Mouse (Mus musculus) adrenal gland, adult (tissue): ENCODE measurements around the gene Ksr1.
A peak's percentile ranks its signal among the peaks of the same experiment; 100 is the strongest.

ENCODE experiments used
- DNase-seq, 2 experiments: peaks; one replicate each; pipeline ENCODE4 v3.0.0; 2022 to 2023; ENCODE audit warnings: low spot score in 1 of 2; ENCODE audit not compliant: inconsistent age in 2 of 2

The Ksr1 gene

DNA sequence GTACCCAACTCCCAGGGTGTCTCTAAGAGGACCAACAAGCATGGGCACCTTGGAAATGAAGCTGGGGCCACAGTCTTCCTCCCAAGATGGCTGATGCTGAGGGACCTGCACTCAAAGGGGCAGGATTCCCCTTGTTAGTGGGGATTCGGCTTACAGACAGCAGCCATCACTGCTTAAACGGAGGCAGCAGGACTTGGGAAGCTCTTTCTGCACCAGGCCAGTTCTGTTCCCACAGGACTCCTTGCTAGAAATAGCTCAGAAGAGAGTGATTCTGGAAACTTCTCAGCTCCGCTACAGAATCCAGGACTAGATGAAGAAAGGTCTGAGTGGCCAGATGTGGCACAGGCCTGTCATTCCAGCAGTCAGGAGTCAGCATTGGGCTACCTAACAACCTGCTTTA is 19.2 kb downstream of the Ksr1 start:
- no peak for DNase-seq

- no peak for DNase-seq
Observed at GRCm38 (mm10) chr11:79125775-79126174, 20.4 kb downstream of the Ksr1 start.

DNA sequence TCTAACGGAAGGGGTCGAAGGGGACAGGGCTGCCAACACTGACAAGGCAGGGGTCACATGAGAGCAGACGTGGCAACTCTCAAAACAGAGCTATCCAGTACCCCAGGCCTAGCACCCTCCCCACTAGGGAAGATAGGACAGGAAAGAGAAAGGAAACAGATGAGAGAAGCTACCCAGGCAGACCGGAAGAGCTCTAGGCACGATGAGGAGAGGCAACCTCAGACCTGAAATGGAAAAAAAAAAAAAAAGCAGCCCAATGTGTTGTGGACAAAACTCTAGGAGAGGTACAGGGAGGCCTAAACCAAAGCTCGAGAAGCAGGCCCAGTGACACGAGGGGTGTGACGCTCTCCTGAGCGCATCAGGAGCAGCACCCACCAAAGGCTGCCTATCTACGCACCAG is 23.7 kb downstream of the Ksr1 start:
- no peak for DNase-seq

DNA sequence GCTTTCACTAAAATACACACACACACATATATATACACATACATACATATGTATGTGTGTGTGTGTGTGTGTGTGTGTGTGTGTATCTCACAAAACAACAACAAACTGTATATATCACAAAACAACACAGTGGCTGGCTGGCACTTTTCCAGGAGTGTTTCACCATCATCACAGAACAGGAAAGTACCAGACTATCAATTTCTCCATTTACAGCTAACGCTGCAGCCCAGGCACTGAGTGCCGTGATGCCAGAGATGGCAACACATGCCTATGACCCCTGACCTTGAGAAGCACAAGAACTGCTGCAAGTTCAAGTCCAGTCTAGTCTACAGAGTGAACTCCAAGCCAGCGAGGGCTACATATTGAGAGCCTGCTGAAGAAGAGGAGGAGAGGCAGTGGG is 26.1 kb downstream of the Ksr1 start:
- peak in 1 of 2 experiments; percentile 64 for DNase-seq

- peak in 1 of 2 experiments; percentile 76 for DNase-seq
Observed at GRCm38 (mm10) chr11:79118918-79119377, 27.3 kb downstream of the Ksr1 start.

DNA sequence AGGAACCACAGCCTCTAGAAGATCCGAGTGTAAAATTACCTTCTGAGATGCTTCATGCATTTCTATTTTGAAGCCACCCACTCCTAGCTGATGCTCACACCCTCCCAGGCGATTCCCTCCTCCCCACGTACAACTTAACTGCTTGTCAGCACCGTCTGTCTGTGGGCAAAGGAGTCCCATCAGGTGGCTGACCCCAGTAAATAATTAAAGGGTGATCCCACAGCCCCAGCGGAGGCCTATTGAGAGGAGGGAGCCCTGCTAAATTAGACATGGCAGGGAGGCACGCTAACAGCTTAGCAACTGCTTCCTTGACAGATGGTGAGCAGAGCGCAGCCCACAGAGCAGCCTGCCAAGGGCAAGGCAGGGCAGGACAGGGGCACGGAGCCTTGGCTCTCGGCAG is 29.5 kb downstream of the Ksr1 start:
- no peak for DNase-seq

- no peak for DNase-seq
Observed at GRCm38 (mm10) chr11:79115659-79116058, 30.5 kb downstream of the Ksr1 start.

DNA sequence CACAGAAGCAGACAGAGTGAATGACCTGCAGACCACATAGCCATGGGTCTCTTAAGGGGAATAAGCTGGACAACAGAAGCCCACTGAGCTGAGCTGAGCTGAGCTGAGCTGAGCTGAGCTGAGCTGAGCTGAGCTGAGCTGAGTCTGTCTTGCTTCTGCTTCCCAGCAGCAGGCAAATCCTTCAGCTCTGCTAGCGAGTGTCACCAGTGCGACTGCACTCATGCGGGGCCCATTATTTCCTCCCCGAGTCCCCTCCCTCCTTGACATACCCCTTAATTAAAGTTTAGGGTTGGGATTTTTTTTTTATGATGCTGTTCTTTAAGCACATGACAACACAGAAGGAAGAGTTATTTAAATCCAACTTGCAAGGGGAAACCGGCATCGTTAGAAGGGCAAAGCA is 32.1 kb downstream of the Ksr1 start:
- DNase-seq, result no peak

GRCm38 (mm10) chr11:79113397-79113796 is 32.8 kb downstream of the Ksr1 start:
- DNase-seq, result no peak

- DNase-seq, result peak in 1 of 2 experiments; percentile 78
Observed at GRCm38 (mm10) chr11:79112559-79113302, 33.5 kb downstream of the Ksr1 start.

DNA sequence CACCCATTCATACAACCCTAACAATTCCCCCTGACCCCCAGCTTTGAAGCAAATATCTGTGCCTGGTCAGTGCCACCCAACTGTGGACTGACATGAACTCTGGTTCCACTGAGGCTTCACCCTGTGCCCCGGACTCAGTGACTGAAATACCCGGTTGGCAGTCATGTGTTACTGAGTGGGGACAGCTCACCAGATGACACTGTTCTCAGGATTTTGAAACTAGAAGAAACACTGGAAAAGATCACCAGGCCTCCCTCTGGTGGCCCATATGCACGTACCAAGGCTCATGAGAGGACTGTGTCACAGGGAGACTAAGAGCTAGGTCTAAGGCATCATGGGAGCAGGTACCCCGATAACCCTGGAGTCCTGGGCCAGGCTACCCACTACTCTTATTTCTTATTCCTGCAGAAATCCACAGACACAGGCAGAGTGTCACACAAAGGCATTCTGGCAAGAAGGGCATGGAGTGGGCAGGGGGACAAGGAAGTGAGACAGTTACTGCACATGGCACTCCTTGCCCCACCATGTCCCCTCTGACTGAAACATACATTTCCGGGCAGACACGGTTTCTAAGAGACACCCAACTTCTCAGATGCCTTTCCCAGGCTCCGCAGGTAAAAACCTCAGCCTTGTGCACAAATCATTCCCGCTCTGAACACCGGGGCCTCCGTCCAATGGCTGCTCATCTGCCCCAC is 34.2 kb downstream of the Ksr1 start:
- DNase-seq, result peak in 1 of 2 experiments; percentile 60

- no peak for DNase-seq
Observed at GRCm38 (mm10) chr11:79110446-79110845, 35.8 kb downstream of the Ksr1 start.

DNA sequence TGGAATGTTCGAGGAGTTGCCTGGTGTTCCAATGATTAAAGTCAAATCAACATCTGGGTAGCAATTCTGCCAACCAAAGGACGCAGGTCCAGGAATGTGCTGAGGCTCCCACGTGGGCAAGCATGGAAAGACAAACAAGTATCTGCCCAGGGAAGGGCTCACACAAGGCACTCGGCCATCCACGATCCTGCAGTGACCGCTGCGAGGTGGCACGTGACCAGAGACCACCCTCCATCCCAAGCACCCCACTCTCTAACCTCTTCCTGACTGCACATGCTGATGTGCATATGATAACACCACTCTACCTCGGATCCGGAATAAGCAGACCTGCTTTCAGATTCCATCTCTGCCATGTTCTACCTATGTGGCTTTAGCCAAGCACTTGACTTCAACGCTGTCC is 38.3 kb downstream of the Ksr1 start:
- no peak for DNase-seq

- no peak for DNase-seq
Observed at GRCm38 (mm10) chr11:79104998-79105397, 41.2 kb downstream of the Ksr1 start.

DNA sequence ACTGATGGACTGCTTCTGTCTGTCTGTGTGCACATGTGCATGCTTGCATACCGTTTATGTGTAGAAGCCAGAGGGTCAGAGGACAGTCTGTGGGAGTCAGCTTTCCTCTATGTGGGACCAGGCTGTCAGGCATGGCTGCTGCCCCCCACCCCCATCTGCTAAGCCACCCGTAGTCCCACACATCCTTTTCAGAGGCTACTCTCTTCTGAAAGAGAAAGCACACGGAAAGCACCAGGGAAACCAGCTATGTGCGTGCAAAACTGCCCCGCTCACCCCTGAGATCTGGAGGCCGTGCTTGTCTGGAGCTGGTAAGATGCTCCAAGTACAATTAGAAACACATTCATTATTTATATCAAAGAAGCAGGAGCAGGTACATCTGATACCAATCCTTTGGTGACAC is 41.7 kb downstream of the Ksr1 start:
- DNase-seq, result no peak

- no peak for DNase-seq
Observed at GRCm38 (mm10) chr11:79104096-79104495, 42.1 kb downstream of the Ksr1 start.

DNA sequence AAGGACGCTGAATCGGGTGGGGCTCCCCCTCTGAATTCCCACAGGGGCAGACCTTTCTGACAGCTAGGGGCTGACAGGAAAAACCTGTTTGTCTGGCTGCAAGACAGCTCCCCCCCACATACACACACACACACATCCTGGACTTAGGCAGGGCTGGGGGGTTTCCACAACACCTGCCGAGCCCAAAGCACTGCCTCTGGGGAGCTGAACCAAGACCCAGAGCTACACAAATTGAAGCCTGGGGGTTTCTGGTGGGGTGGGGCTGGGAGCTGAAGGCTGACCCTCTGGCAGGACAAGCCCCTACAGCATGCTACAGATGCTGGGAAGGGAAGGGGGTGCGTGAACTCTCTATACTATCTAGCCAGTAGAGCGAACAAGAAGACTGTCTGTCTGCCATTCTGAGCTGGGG is 42.7 kb downstream of the Ksr1 start:
- DNase-seq, result no peak

DNA sequence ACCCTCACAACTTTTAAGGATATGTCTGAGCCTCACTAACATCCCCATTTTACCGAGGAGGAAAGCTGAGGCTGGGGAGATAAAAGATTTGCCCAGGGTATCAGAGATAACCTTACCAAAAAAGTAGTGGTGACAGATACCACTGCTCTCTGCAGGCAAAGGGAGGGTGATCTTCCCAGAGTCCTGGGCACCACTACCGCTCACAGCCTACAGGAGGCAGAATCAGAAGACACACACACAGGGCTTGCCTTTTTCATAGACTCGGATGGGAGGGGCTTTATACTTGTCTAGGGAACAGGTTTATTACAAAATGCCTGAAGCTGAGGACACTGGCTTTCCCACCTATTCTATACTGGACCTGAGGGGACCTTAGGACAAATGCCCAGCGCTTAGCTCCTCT is 43.9 kb downstream of the Ksr1 start:
- DNase-seq, result no peak

DNA sequence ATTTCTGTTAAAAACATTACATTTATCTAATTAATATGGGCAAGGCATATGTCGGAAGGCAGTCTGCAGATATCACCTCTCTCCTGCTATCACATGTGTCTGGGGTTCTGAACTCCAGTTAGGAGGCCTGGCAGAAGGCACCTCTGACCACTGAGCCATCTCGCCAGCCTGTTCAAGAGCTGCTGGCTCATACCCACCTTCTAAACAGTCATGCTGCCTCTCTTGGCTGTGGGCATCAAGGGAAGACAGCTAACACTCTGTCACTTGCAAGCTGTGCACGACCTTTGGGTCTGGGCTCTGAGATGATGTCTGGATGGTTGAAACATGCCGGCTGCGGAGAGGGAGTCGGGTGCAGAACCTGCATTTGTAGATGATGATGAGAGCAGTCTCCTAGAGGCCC is 44.6 kb downstream of the Ksr1 start:
- no peak for DNase-seq

- DNase-seq, result peak; percentile 87 to 95
Observed at GRCm38 (mm10) chr11:79099032-79099431, 47.2 kb downstream of the Ksr1 start.

GRCm38 (mm10) chr11:79097736-79098135 is 48.5 kb downstream of the Ksr1 start:
- DNase-seq, result no peak

DNA sequence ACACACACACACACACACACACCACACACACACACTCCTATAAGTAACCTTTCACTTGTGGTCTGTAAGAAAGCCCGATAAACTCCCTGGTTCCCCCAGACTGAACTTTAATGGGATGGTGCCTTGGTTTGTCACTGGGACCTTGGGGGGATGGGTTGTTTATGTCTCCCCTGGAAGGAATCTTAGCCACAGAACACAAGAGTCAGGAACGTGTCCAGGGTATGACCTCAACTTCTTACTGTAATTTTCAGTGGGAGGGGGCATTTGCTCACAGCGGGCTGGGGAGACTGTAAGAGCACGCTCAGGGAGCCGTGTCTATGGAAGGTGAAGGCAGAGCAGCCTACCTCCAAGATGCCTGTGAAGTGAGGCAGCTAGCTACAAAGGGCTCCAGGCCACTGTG is 49.5 kb downstream of the Ksr1 start:
- no peak for DNase-seq

GRCm38 (mm10) chr11:79095713-79096112 is 50.5 kb downstream of the Ksr1 start:
- DNase-seq, result no peak
